Mouse (Mus musculus) cerebral cortex, adult 2 months (tissue): Measurements from ENCODE around the gene Cct7.

ENCODE experiments used
- WGBS: fragments of 180-500 bp; shearing (Covaris S2); methylation state at CpG from one replicate; pipeline ENCODE4 v1.1.7; 2018; 5-methylcytosine and 5-hydroxymethylcytosine counted together

Cct7 gene

GRCm38 (mm10) chr6:85450697-85451663 is at the start of gene Cct7:
Gene Cct7 (plus strand): TSS chr6:85451514.
- 2% methylated on average over 96 of the region's 96 CpGs for WGBS

GRCm38 (mm10) chr6:85402613-85403012 is 48.7 kb upstream of the Cct7 start:
- WGBS = 61% methylated on average over 2 of the region's 2 CpGs

- WGBS = 69% methylated on average over 10 of the region's 10 CpGs
Observed at GRCm38 (mm10) chr6:85403039-85403438, 48.3 kb upstream of the Cct7 start.

GRCm38 (mm10) chr6:85409003-85409402 is 42.3 kb upstream of the Cct7 start:
- 15% methylated on average over 31 of the region's 31 CpGs for WGBS

GRCm38 (mm10) chr6:85410771-85411273 is 40.5 kb upstream of the Cct7 start:
- 10% methylated on average over 13 of the region's 13 CpGs for WGBS

- WGBS = 68% methylated on average over 3 of the region's 3 CpGs
Observed at GRCm38 (mm10) chr6:85415829-85416228, 35.5 kb upstream of the Cct7 start.

GRCm38 (mm10) chr6:85419150-85419549 is 32.2 kb upstream of the Cct7 start:
- WGBS = 87% methylated on average over 2 of the region's 2 CpGs

GRCm38 (mm10) chr6:85423836-85424379 is 27.4 kb upstream of the Cct7 start, which contains the start of gene Noto:
Gene Noto (plus strand): TSS chr6:85423886.
- 35% methylated on average over 28 of the region's 28 CpGs for WGBS

- WGBS = 39% methylated on average over 8 of the region's 8 CpGs
Observed at GRCm38 (mm10) chr6:85431274-85431841, 20.0 kb upstream of the Cct7 start.

GRCm38 (mm10) chr6:85431842-85432431 is 19.4 kb upstream of the Cct7 start, which contains the start of gene Smyd5:
Gene Smyd5 (plus strand): TSS chr6:85431989.
- under 1% methylated on average over 39 of the region's 39 CpGs for WGBS

GRCm38 (mm10) chr6:85433865-85434264 is 17.4 kb upstream of the Cct7 start:
- 81% methylated on average over 5 of the region's 5 CpGs for WGBS

- WGBS = 50% methylated on average over 1 of the region's 1 CpGs
Observed at GRCm38 (mm10) chr6:85436204-85436603, 15.1 kb upstream of the Cct7 start.

GRCm38 (mm10) chr6:85436631-85437030 is 14.7 kb upstream of the Cct7 start:
- 75% methylated on average over 6 of the region's 6 CpGs for whole genome bisulfite sequencing

GRCm38 (mm10) chr6:85441142-85441541 is 10.2 kb upstream of the Cct7 start:
- WGBS = 86% methylated on average over 4 of the region's 4 CpGs

GRCm38 (mm10) chr6:85443488-85444233 is 7.7 kb upstream of the Cct7 start:
- WGBS = 88% methylated on average over 3 of the region's 3 CpGs

- WGBS = 88% methylated on average over 8 of the region's 8 CpGs
Observed at GRCm38 (mm10) chr6:85444266-85444965, 6.9 kb upstream of the Cct7 start.

GRCm38 (mm10) chr6:85445286-85445685 is 6.0 kb upstream of the Cct7 start:
- WGBS = 85% methylated on average over 5 of the region's 5 CpGs

- WGBS = 84% methylated on average over 6 of the region's 6 CpGs
Observed at GRCm38 (mm10) chr6:85447351-85447750, 4.0 kb upstream of the Cct7 start.

GRCm38 (mm10) chr6:85450140-85450539 is 1.2 kb upstream of the Cct7 start:
- 33% methylated on average over 1 of the region's 1 CpGs for WGBS

GRCm38 (mm10) chr6:85451664-85452410 is 523 bp downstream of the Cct7 start, which contains the start of gene Pradc1:
Gene Pradc1 (minus strand): TSS chr6:85451970.
- WGBS = 0% methylated on average over 54 of the region's 54 CpGs
